Mouse (Mus musculus) layer of hippocampus, postnatal 36 days (tissue): ENCODE measurements around the gene Rgs14. TPM values are rescaled to one million over a fixed set of nuclear protein-coding genes. Genes with fewer than 3 reads are reported as not detected.

ENCODE experiments used
- total RNA-seq, 2 experiments: library from RNA; stranded (reverse); gene quantifications; 2 replicates each; pipeline ENCODE4 v1.2.3; 2021

Rgs14 gene
- total RNA-seq, 2 experiments from 2014 or later: 95.2 to 110 TPM

Other genes starting within 250 kb of the Rgs14 start
- gene Gm17617, start 236.2 kb upstream of the Rgs14 start, total RNA-seq: not detected
- under 1 TPM; 0.20 to 0.43 TPM for gene Fgfr4, start 217.1 kb upstream of the Rgs14 start, total RNA-seq
- 100 to 1,000 TPM; 124 to 131 TPM for gene Nsd1, start 159.9 kb upstream of the Rgs14 start, total RNA-seq
- gene Prelid1, start 49.2 kb upstream of the Rgs14 start, total RNA-seq: 100 to 1,000 TPM; 140 to 157 TPM
- gene Rab24, start 47.8 kb upstream of the Rgs14 start, total RNA-seq: 10 to 100 TPM; 78.8 to 84.3 TPM
- 1 to 10 TPM in 1 of 2 experiments, under 1 TPM in 1; 0.87 to 1.4 TPM for gene Mxd3, start 39.9 kb upstream of the Rgs14 start, total RNA-seq
- gene Lman2, start 6.9 kb upstream of the Rgs14 start, total RNA-seq: 10 to 100 TPM; 58.3 to 70.5 TPM
- gene Slc34a1, start 28.5 kb downstream of the Rgs14 start, total RNA-seq: not detected
- not detected for gene Pfn3, start 45.5 kb downstream of the Rgs14 start, total RNA-seq
- under 1 TPM; 0.32 to 0.71 TPM for gene F12, start 57.1 kb downstream of the Rgs14 start, total RNA-seq
- gene Grk6, start 75.3 kb downstream of the Rgs14 start, total RNA-seq: 10 to 100 TPM; 67.7 to 71.1 TPM
- 10 to 100 TPM; 86.1 to 86.6 TPM for gene Prr7, start 94.5 kb downstream of the Rgs14 start, total RNA-seq
- gene Dbn1, start 118.4 kb downstream of the Rgs14 start, total RNA-seq: 100 to 1,000 TPM; 388 to 393 TPM
- gene Pdlim7, start 143.9 kb downstream of the Rgs14 start, total RNA-seq: 10 to 100 TPM; 89.6 to 94.1 TPM
- 10 to 100 TPM; 17.0 to 20.6 TPM for gene Dok3, start 159.6 kb downstream of the Rgs14 start, total RNA-seq
- gene Ddx41, start 166.9 kb downstream of the Rgs14 start, total RNA-seq: 10 to 100 TPM; 59.4 to 60.2 TPM
- 10 to 100 TPM; 88.6 to 96.2 TPM for gene Fam193b, start 201.4 kb downstream of the Rgs14 start, total RNA-seq
- gene Tmed9, start 204.0 kb downstream of the Rgs14 start, total RNA-seq: 100 to 1,000 TPM; 141 to 143 TPM
- gene B4galt7, start 230.2 kb downstream of the Rgs14 start, total RNA-seq: 10 to 100 TPM; 23.6 to 25.0 TPM